Mouse (Mus musculus): ENCODE results near the gene 1700016K19Rik. TPM values are rescaled to one million over a fixed set of nuclear protein-coding genes. Genes with fewer than 3 reads are reported as not detected.

Gene 1700016K19Rik
- polyA plus RNA-seq (2014; fragmentation: Nextera tagmentation; extraction: Ambion mirVana): 0.41 TPM in 1 of 2 replicates, not detected in the other

- Histone ChIP-seq H3K9me3 (ENCODE audit: control insufficient read depth, low read length) (no peaks in the 10 kb centered on the region), H3K27ac (ENCODE audit: low read depth, low read length) (no peak within 1 kb of the TSS), H3K4me1 (replicated peaks; ENCODE audit: control insufficient read depth, insufficient read depth, low read length) (no peaks in the 10 kb centered on the region), H3K9ac (ENCODE audit: low read length) (peak within 1 kb of the TSS; percentile 48), H3K27me3 (ENCODE audit: control insufficient read depth, insufficient read depth, low read length) (peaks cover 3% of the 10 kb centered on the region), H3K4me2 (ENCODE audit: low read depth, low read length, severe bottlenecking) (peak within 1 kb of the TSS; percentile 88), H3K36me3 (ENCODE audit: control insufficient read depth, insufficient read depth, low read length) (no peaks in the 10 kb centered on the region), H3K4me3 (ENCODE audit: low read depth, low read length) (peak within 1 kb of the TSS; percentile 46)
- WGBS: 12% methylated on average over 35 of the region's 36 CpGs
- ATAC-seq (replicated peaks; ENCODE audit: low FRiP score) (peak; percentile 58; the same call in 1 of the 2 replicates), DNase-seq (ENCODE audit: low spot score) (peak; percentile 83)
Measured at GRCm38 (mm10) chr11:75999440-76000155, at the start of gene 1700016K19Rik. Gene 1700016K19Rik (plus strand): TSS chr11:75999912.

GRCm38 (mm10) chr11:75950459-75950858, 49.3 kb upstream of the 1700016K19Rik start:
- H3K4me3 ChIP-seq (ENCODE audit: low read depth, low read length): no peak overlapping the region
- DNase-seq (ENCODE audit: low spot score) (no peak), ATAC-seq (replicated peaks; ENCODE audit: low FRiP score) (no peak)
- H3K4me2 ChIP-seq (ENCODE audit: low read depth, low read length, severe bottlenecking): no peak overlapping the region
- peaks cover 4% of the 10 kb centered on the region; the same call in 1 of the 2 replicates for H3K4me1 ChIP-seq (replicated peaks; ENCODE audit: control insufficient read depth, insufficient read depth, low read length)
- H3K27ac ChIP-seq (ENCODE audit: low read depth, low read length): no peak overlapping the region
- H3K27me3 ChIP-seq (ENCODE audit: control insufficient read depth, insufficient read depth, low read length): no peaks in the 10 kb centered on the region
- H3K9me3 ChIP-seq (ENCODE audit: control insufficient read depth, low read length): no peaks in the 10 kb centered on the region
- 88% methylated on average over 3 of the region's 3 CpGs for WGBS
- no peaks in the 10 kb centered on the region for H3K36me3 ChIP-seq (ENCODE audit: control insufficient read depth, insufficient read depth, low read length)
- no peak overlapping the region for H3K9ac ChIP-seq (ENCODE audit: low read length)

GRCm38 (mm10) chr11:75951895-75952294, 47.8 kb upstream of the 1700016K19Rik start:
- Histone ChIP-seq H3K9me3 (ENCODE audit: control insufficient read depth, low read length) (no peaks in the 10 kb centered on the region), H3K4me2 (ENCODE audit: low read depth, low read length, severe bottlenecking) (no peak overlapping the region), H3K27me3 (ENCODE audit: control insufficient read depth, insufficient read depth, low read length) (no peaks in the 10 kb centered on the region), H3K9ac (ENCODE audit: low read length) (no peak overlapping the region), H3K4me3 (ENCODE audit: low read depth, low read length) (no peak overlapping the region), H3K4me1 (replicated peaks; ENCODE audit: control insufficient read depth, insufficient read depth, low read length) (no peaks in the 10 kb centered on the region), H3K27ac (ENCODE audit: low read depth, low read length) (no peak overlapping the region), H3K36me3 (ENCODE audit: control insufficient read depth, insufficient read depth, low read length) (no peaks in the 10 kb centered on the region)
- WGBS: 80% methylated on average over 5 of the region's 5 CpGs
- no peak for ATAC-seq (replicated peaks; ENCODE audit: low FRiP score)
- no peak for DNase-seq (ENCODE audit: low spot score)

GRCm38 (mm10) chr11:75954896-75955295, 44.8 kb upstream of the 1700016K19Rik start:
- Histone ChIP-seq H3K4me1 (replicated peaks; ENCODE audit: control insufficient read depth, insufficient read depth, low read length) (no peaks in the 10 kb centered on the region), H3K27me3 (ENCODE audit: control insufficient read depth, insufficient read depth, low read length) (no peaks in the 10 kb centered on the region), H3K27ac (ENCODE audit: low read depth, low read length) (no peak overlapping the region), H3K36me3 (ENCODE audit: control insufficient read depth, insufficient read depth, low read length) (no peaks in the 10 kb centered on the region), H3K9ac (ENCODE audit: low read length) (no peak overlapping the region), H3K4me3 (ENCODE audit: low read depth, low read length) (no peak overlapping the region), H3K9me3 (ENCODE audit: control insufficient read depth, low read length) (no peaks in the 10 kb centered on the region), H3K4me2 (ENCODE audit: low read depth, low read length, severe bottlenecking) (no peak overlapping the region)
- DNase-seq (ENCODE audit: low spot score) (no peak), ATAC-seq (replicated peaks; ENCODE audit: low FRiP score) (no peak)
- WGBS: 91% methylated on average over 9 of the region's 9 CpGs

GRCm38 (mm10) chr11:75956651-75957050, 43.1 kb upstream of the 1700016K19Rik start:
- ATAC-seq (replicated peaks; ENCODE audit: low FRiP score) (no peak), DNase-seq (ENCODE audit: low spot score) (no peak)
- Histone ChIP-seq H3K9me3 (ENCODE audit: control insufficient read depth, low read length) (no peaks in the 10 kb centered on the region), H3K27me3 (ENCODE audit: control insufficient read depth, insufficient read depth, low read length) (no peaks in the 10 kb centered on the region), H3K4me3 (ENCODE audit: low read depth, low read length) (no peak overlapping the region), H3K4me2 (ENCODE audit: low read depth, low read length, severe bottlenecking) (no peak overlapping the region), H3K4me1 (replicated peaks; ENCODE audit: control insufficient read depth, insufficient read depth, low read length) (no peaks in the 10 kb centered on the region), H3K9ac (ENCODE audit: low read length) (no peak overlapping the region), H3K27ac (ENCODE audit: low read depth, low read length) (no peak overlapping the region), H3K36me3 (ENCODE audit: control insufficient read depth, insufficient read depth, low read length) (no peaks in the 10 kb centered on the region)
- WGBS: 85% methylated on average over 8 of the region's 8 CpGs

- DNase-seq (ENCODE audit: low spot score) (no peak), ATAC-seq (replicated peaks; ENCODE audit: low FRiP score) (no peak)
- no peak overlapping the region for H3K9ac ChIP-seq (ENCODE audit: low read length)
- H3K4me3 ChIP-seq (ENCODE audit: low read depth, low read length): no peak overlapping the region
- H3K9me3 ChIP-seq (ENCODE audit: control insufficient read depth, low read length): no peaks in the 10 kb centered on the region
- H3K27me3 ChIP-seq (ENCODE audit: control insufficient read depth, insufficient read depth, low read length): no peaks in the 10 kb centered on the region
- H3K27ac ChIP-seq (ENCODE audit: low read depth, low read length): no peak overlapping the region
- no peaks in the 10 kb centered on the region for H3K4me1 ChIP-seq (replicated peaks; ENCODE audit: control insufficient read depth, insufficient read depth, low read length)
- no peak overlapping the region for H3K4me2 ChIP-seq (ENCODE audit: low read depth, low read length, severe bottlenecking)
- 94% methylated on average over 17 of the region's 17 CpGs for WGBS
- H3K36me3 ChIP-seq (ENCODE audit: control insufficient read depth, insufficient read depth, low read length): no peaks in the 10 kb centered on the region
Measured at GRCm38 (mm10) chr11:75957124-75957832, 42.4 kb upstream of the 1700016K19Rik start.

GRCm38 (mm10) chr11:75961782-75962181, 37.9 kb upstream of the 1700016K19Rik start:
- no peak for ATAC-seq (replicated peaks; ENCODE audit: low FRiP score)
- no peaks in the 10 kb centered on the region for H3K9me3 ChIP-seq (ENCODE audit: control insufficient read depth, low read length)
- no peak overlapping the region for H3K4me3 ChIP-seq (ENCODE audit: low read depth, low read length)
- H3K27me3 ChIP-seq (ENCODE audit: control insufficient read depth, insufficient read depth, low read length): no peaks in the 10 kb centered on the region
- no peak overlapping the region for H3K4me2 ChIP-seq (ENCODE audit: low read depth, low read length, severe bottlenecking)
- WGBS: 92% methylated on average over 7 of the region's 7 CpGs
- H3K9ac ChIP-seq (ENCODE audit: low read length): no peak overlapping the region
- no peak for DNase-seq (ENCODE audit: low spot score)
- H3K36me3 ChIP-seq (ENCODE audit: control insufficient read depth, insufficient read depth, low read length): no peaks in the 10 kb centered on the region
- H3K4me1 ChIP-seq (replicated peaks; ENCODE audit: control insufficient read depth, insufficient read depth, low read length): peaks cover 28% of the 10 kb centered on the region
- H3K27ac ChIP-seq (ENCODE audit: low read depth, low read length): no peak overlapping the region

GRCm38 (mm10) chr11:75963730-75964475, 35.8 kb upstream of the 1700016K19Rik start:
- no peak for ATAC-seq (replicated peaks; ENCODE audit: low FRiP score)

More at GRCm38 (mm10) chr11:75963730-75964475, 35.8 kb upstream of the 1700016K19Rik start:
- H3K9ac ChIP-seq (ENCODE audit: low read length): no peak overlapping the region
- peaks cover 30% of the 10 kb centered on the region for H3K4me1 ChIP-seq (replicated peaks; ENCODE audit: control insufficient read depth, insufficient read depth, low read length)
- no peaks in the 10 kb centered on the region for H3K9me3 ChIP-seq (ENCODE audit: control insufficient read depth, low read length)
- no peaks in the 10 kb centered on the region for H3K36me3 ChIP-seq (ENCODE audit: control insufficient read depth, insufficient read depth, low read length)
- peak overlapping the region; percentile 22; the same call in 1 of the 2 replicates for H3K4me2 ChIP-seq (ENCODE audit: low read depth, low read length, severe bottlenecking)
- WGBS: 11% methylated on average over 11 of the region's 11 CpGs
- peaks cover 2% of the 10 kb centered on the region; the same call in 1 of the 2 replicates for H3K27me3 ChIP-seq (ENCODE audit: control insufficient read depth, insufficient read depth, low read length)
- DNase-seq (ENCODE audit: low spot score): peak; percentile 61
- H3K27ac ChIP-seq (ENCODE audit: low read depth, low read length): peak overlapping the region; percentile 46; the same call in 1 of the 2 replicates
- H3K4me3 ChIP-seq (ENCODE audit: low read depth, low read length): no peak overlapping the region
